Mouse (Mus musculus) limb, embryonic 15.5 days (tissue): ENCODE measurements around the gene Gad1. TPM values are rescaled to one million over a fixed set of nuclear protein-coding genes. Genes with fewer than 3 reads are reported as not detected.

ENCODE experiments used
- ATAC-seq: fragments of 200-750 bp; cut with Nextera tagmentation; 2 replicates; pipeline ENCODE4 v1.8.0; 2017; ENCODE audit warnings: low read depth, moderate TSS enrichment; ENCODE audit not compliant: insufficient number of reproducible peaks, low FRiP score, low TSS enrichment
- H3K27ac ChIP-seq: fragments of 300-500 bp; sonication (generic); 2 replicates; pipeline ENCODE4 v1.5.1; 2015; ENCODE audit warnings: moderate library complexity, mild to moderate bottlenecking, inconsistent platforms
- H3K27me3 ChIP-seq: fragments of 300-500 bp; sonication (generic); 2 replicates; pipeline ENCODE4 v1.6.1; 2015; ENCODE audit warnings: inconsistent platforms
- H3K36me3 ChIP-seq: fragments of 300-500 bp; sonication (generic); 2 replicates; pipeline ENCODE4 v1.6.1; 2015; ENCODE audit warnings: inconsistent platforms
- H3K4me1 ChIP-seq: fragments of 300-500 bp; sonication (generic); 2 replicates; pipeline ENCODE4 v1.6.1; 2015; ENCODE audit warnings: inconsistent platforms
- H3K4me2 ChIP-seq: fragments of 300-500 bp; sonication (generic); 2 replicates; pipeline ENCODE4 v1.6.1; 2015; ENCODE audit warnings: mild to moderate bottlenecking, inconsistent platforms
- H3K4me3 ChIP-seq: fragments of 300-500 bp; sonication (generic); 2 replicates; pipeline ENCODE4 v1.5.1; 2015; ENCODE audit warnings: mild to moderate bottlenecking, inconsistent platforms
- H3K9ac ChIP-seq: fragments of 300-500 bp; sonication (generic); 2 replicates; pipeline ENCODE4 v1.6.1; 2015; ENCODE audit warnings: inconsistent platforms
- H3K9me3 ChIP-seq: fragments of 300-500 bp; sonication (generic); 2 replicates; pipeline ENCODE4 v1.6.1; 2016; ENCODE audit warnings: inconsistent platforms
- WGBS: fragments of 180-500 bp; shearing (Covaris S2); methylation state at CpG from one replicate; pipeline ENCODE4 v1.1.7; 2015; 5-methylcytosine and 5-hydroxymethylcytosine counted together
- polyA plus RNA-seq: library from polyadenylated mRNA; unstranded; fragments of >200 nt; fragmentation: Nextera tagmentation; extraction: Ambion mirVana; gene quantifications from 2 replicates; pipeline ENCODE4 v1.2.1, GENCODE M21; 2015

The Gad1 gene
- polyA plus RNA-seq, 1 experiment from 2014 or later: 0.49 TPM

DNA sequence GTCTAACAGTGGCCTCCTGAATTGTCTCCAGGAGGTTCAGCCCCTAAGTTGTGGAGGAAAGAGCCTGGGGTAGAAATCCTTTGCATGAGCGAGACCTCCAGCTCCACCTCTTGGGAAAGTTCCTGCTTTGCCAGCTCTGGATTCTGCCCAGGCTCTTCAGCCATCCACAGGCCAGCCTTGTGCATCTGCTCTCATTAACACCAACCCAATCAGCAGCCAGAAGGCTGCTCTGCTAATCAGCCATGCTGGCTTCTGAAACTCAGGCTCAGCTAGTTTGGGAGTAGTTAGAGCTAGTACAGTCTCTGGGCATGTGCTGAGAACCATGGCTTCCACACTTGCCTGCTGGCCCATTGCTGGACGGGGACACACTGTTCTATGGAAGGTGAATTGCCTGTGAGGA, 43.0 kb downstream of the Gad1 start:
- 71% methylated on average over 2 of the region's 2 CpGs for WGBS
- no peak overlapping the region for H3K4me3 ChIP-seq
- no peak overlapping the region for H3K9ac ChIP-seq
- no peaks in the 10 kb centered on the region for H3K36me3 ChIP-seq
- no peak overlapping the region for H3K27ac ChIP-seq
- no peak for ATAC-seq
- no peaks in the 10 kb centered on the region for H3K9me3 ChIP-seq
- H3K4me1 ChIP-seq: no peaks in the 10 kb centered on the region
- no peak overlapping the region for H3K4me2 ChIP-seq
- H3K27me3 ChIP-seq: no peaks in the 10 kb centered on the region

DNA sequence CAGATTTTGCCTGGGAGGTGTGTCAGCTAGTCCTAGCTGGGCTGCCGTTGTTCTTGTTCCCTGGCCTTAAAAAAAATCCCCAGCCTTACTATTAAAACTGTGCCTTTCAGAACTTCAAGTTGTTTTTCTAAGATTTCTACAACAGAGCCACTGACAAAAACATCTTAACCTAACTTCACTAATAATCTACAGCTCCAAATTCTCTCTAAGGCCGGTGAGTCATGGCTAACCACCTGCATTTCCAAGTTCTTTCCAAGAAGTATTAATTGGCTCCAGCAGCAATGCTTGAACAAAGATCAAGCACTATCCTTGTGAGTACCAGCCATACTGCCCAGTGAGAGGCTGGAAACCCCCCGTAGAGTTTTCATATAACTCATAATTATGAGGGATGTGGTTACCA, 56.9 kb downstream of the Gad1 start:
- no peaks in the 10 kb centered on the region for H3K4me1 ChIP-seq
- H3K4me2 ChIP-seq: no peak overlapping the region
- no peaks in the 10 kb centered on the region for H3K36me3 ChIP-seq
- WGBS: 39% methylated on average over 3 of the region's 3 CpGs
- no peak overlapping the region for H3K4me3 ChIP-seq
- no peak overlapping the region for H3K9ac ChIP-seq
- no peak for ATAC-seq
- H3K27ac ChIP-seq: no peak overlapping the region
- no peaks in the 10 kb centered on the region for H3K9me3 ChIP-seq
- H3K27me3 ChIP-seq: no peaks in the 10 kb centered on the region

- Histone ChIP-seq H3K4me3 (no peak overlapping the region), H3K9ac (no peak overlapping the region), H3K27me3 (no peaks in the 10 kb centered on the region), H3K9me3 (no peaks in the 10 kb centered on the region), H3K36me3 (no peaks in the 10 kb centered on the region), H3K4me2 (no peak overlapping the region), H3K27ac (no peak overlapping the region), H3K4me1 (no peaks in the 10 kb centered on the region)
- no peak for ATAC-seq
- 75% methylated on average over 7 of the region's 7 CpGs for WGBS
Measured at GRCm38 (mm10) chr2:70614745-70615351, 62.0 kb downstream of the Gad1 start.

DNA sequence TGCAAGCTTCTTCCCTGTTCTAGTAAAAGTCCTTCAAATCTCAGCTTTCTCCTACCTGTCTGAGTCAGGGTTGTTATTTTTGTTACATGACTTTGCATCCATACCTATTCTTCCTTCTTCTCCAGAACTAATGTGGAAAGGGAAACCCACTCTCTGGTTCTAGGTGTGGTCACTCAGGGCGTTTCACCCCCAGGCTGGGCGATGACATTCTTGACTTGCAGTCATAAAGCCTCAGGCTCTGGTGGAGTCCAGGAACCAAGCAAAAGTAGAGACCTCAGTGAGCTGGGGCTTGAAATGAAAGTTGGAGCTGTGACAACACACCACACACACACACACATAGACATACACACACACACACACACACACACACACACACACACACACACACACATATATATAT, 63.2 kb downstream of the Gad1 start:
- Histone ChIP-seq H3K27me3 (no peaks in the 10 kb centered on the region), H3K4me3 (no peak overlapping the region), H3K4me2 (no peak overlapping the region), H3K9ac (no peak overlapping the region), H3K27ac (no peak overlapping the region), H3K36me3 (no peaks in the 10 kb centered on the region), H3K9me3 (no peaks in the 10 kb centered on the region), H3K4me1 (no peaks in the 10 kb centered on the region)
- ATAC-seq: no peak
- 69% methylated on average over 2 of the region's 2 CpGs for WGBS

DNA sequence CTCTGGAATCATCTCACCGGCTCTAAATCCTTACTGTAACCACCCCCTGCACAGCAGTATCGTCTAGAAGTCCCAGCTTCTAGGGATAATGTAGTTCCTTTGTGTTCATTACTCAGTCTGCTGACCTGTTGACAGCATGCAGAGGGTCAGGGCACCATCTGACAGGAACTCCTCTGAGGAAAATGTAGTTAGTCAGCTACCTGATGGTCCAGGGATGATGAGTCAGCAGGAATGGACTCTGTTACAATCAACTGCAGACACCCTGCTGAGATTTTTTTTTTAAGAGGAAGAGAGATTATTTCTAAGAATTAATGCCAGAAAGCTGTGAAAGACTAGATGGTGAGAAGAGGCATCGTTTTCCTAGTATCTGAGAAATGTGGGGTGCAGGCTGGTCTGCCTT, 63.7 kb downstream of the Gad1 start:
- Histone ChIP-seq H3K4me1 (no peaks in the 10 kb centered on the region), H3K36me3 (no peaks in the 10 kb centered on the region), H3K4me2 (no peak overlapping the region), H3K4me3 (no peak overlapping the region), H3K9ac (no peak overlapping the region), H3K27ac (no peak overlapping the region), H3K27me3 (no peaks in the 10 kb centered on the region), H3K9me3 (no peaks in the 10 kb centered on the region)
- 71% methylated on average over 3 of the region's 3 CpGs for whole genome bisulfite sequencing
- no peak for ATAC-seq

DNA sequence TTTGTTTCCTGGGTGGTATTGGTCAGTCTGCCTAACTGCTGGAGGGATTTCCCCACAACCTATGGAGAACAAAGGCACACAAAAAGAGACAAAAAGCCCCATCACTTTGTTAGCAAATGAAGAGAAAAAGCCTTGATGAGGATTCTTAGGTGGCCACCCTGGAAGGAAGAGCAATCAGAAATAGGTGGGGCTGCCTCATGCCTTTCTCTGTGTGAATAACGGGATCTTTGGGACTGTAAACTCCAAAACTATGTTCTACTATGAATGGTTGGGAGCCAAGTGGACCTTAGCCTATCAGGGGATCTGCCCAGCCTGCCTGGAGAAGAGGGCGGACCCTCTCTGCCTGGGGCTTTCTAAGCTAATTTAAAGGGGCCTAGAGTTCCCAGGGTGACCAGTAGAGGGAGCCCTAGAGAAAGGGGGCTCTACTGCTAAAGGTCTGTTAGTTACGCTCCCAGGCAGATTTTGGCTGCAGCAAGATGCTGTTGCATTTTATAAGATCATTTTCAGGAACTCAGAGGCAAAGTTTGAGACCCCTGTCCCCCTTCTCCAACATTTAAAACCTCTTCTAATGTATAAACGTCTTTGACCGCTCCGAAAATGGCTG, 66.5 kb downstream of the Gad1 start:
- no peak for ATAC-seq
- WGBS: 85% methylated on average over 6 of the region's 6 CpGs
- no peak overlapping the region for H3K27ac ChIP-seq

GRCm38 (mm10) chr2:70620225-70620624, 67.4 kb downstream of the Gad1 start:
- no peaks in the 10 kb centered on the region for H3K36me3 ChIP-seq
- H3K4me2 ChIP-seq: no peak overlapping the region
- WGBS: 31% methylated on average over 6 of the region's 6 CpGs
- H3K9me3 ChIP-seq: no peaks in the 10 kb centered on the region
- H3K27ac ChIP-seq: no peak overlapping the region
- H3K4me3 ChIP-seq: no peak overlapping the region
- no peak overlapping the region for H3K9ac ChIP-seq
- H3K4me1 ChIP-seq: no peaks in the 10 kb centered on the region
- ATAC-seq: no peak
- no peaks in the 10 kb centered on the region for H3K27me3 ChIP-seq

More for the DNA sequence above, 66.5 kb downstream of the Gad1 start:
- H3K27me3 ChIP-seq: no peaks in the 10 kb centered on the region
- no peaks in the 10 kb centered on the region for H3K9me3 ChIP-seq
- no peak overlapping the region for H3K4me2 ChIP-seq
- H3K4me3 ChIP-seq: no peak overlapping the region
- no peak overlapping the region for H3K9ac ChIP-seq
- H3K4me1 ChIP-seq: no peaks in the 10 kb centered on the region
- H3K36me3 ChIP-seq: no peaks in the 10 kb centered on the region

- no peaks in the 10 kb centered on the region for H3K36me3 ChIP-seq
- no peaks in the 10 kb centered on the region for H3K9me3 ChIP-seq
- H3K4me2 ChIP-seq: no peak overlapping the region
- H3K27ac ChIP-seq: no peak overlapping the region
- H3K27me3 ChIP-seq: no peaks in the 10 kb centered on the region
- no peak overlapping the region for H3K9ac ChIP-seq
- H3K4me3 ChIP-seq: no peak overlapping the region
- no peaks in the 10 kb centered on the region for H3K4me1 ChIP-seq
- 48% methylated on average over 4 of the region's 4 CpGs for WGBS
- ATAC-seq: no peak
Measured at GRCm38 (mm10) chr2:70622244-70622643, 69.4 kb downstream of the Gad1 start.

GRCm38 (mm10) chr2:70625761-70626160, 72.9 kb downstream of the Gad1 start:
- Histone ChIP-seq H3K4me2 (no peak overlapping the region), H3K4me1 (peaks cover 13% of the 10 kb centered on the region), H3K9ac (no peak overlapping the region), H3K4me3 (no peak overlapping the region), H3K9me3 (no peaks in the 10 kb centered on the region), H3K36me3 (no peaks in the 10 kb centered on the region), H3K27me3 (no peaks in the 10 kb centered on the region), H3K27ac (no peak overlapping the region)
- no peak for ATAC-seq
- 67% methylated on average over 7 of the region's 7 CpGs for WGBS

- peaks cover 13% of the 10 kb centered on the region for H3K4me1 ChIP-seq
- no peak overlapping the region for H3K4me3 ChIP-seq
- no peak overlapping the region for H3K9ac ChIP-seq
- no peaks in the 10 kb centered on the region for H3K9me3 ChIP-seq
- no peak overlapping the region for H3K27ac ChIP-seq
- H3K27me3 ChIP-seq: peaks cover 3% of the 10 kb centered on the region; the same call in 1 of the 2 replicates
- no peaks in the 10 kb centered on the region for H3K36me3 ChIP-seq
- no peak overlapping the region for H3K4me2 ChIP-seq
- no peak for ATAC-seq
- WGBS: 68% methylated on average over 12 of the region's 12 CpGs
Measured at GRCm38 (mm10) chr2:70628397-70628796, 75.5 kb downstream of the Gad1 start.

- peak; percentile 82 for ATAC-seq
- Histone ChIP-seq H3K27me3 (peaks cover 3% of the 10 kb centered on the region; the same call in 1 of the 2 replicates), H3K9ac (no peak overlapping the region), H3K4me1 (peaks cover 13% of the 10 kb centered on the region), H3K36me3 (no peaks in the 10 kb centered on the region), H3K27ac (no peak overlapping the region; the same call in 1 of the 2 replicates), H3K4me2 (peak overlapping the region; percentile 43), H3K9me3 (no peaks in the 10 kb centered on the region), H3K4me3 (peak overlapping the region; percentile 23)
- WGBS: 4% methylated on average over 10 of the region's 10 CpGs
Measured at GRCm38 (mm10) chr2:70629339-70629761, 76.5 kb downstream of the Gad1 start.

- H3K4me2 ChIP-seq: peak overlapping the region; percentile 43
- no peaks in the 10 kb centered on the region for H3K36me3 ChIP-seq
- peaks cover 13% of the 10 kb centered on the region for H3K4me1 ChIP-seq
- no peak overlapping the region for H3K27ac ChIP-seq
- peaks cover 3% of the 10 kb centered on the region; the same call in 1 of the 2 replicates for H3K27me3 ChIP-seq
- WGBS: 33% methylated on average over 3 of the region's 3 CpGs
- H3K4me3 ChIP-seq: peak overlapping the region; percentile 23
- ATAC-seq: no peak
- H3K9ac ChIP-seq: no peak overlapping the region
- no peaks in the 10 kb centered on the region for H3K9me3 ChIP-seq
Measured at GRCm38 (mm10) chr2:70629921-70630320, 77.0 kb downstream of the Gad1 start.
